Mouse (Mus musculus) common myeloid progenitor, adult 5-6 weeks (primary cell): ENCODE results near the gene Gm10643. TPM values are rescaled to one million over a fixed set of nuclear protein-coding genes. Genes with fewer than 3 reads are reported as not detected.

ENCODE experiments used
- ATAC-seq: replicated peaks from 2 replicates; pipeline ENCODE4 v1.8.0; 2016; ENCODE audit warnings: low read depth, mild to moderate bottlenecking, moderate TSS enrichment, inconsistent platforms; ENCODE audit not compliant: poor library complexity, severe bottlenecking
- total RNA-seq: library from RNA; stranded (forward); fragments of 200-1000, 187-1606 nt; gene quantifications from 2 replicates; pipeline ENCODE4 v1.2.3, GENCODE M21; 2017

Gm10643 gene
- total RNA-seq, 1 experiment from 2014 or later: 2.9 TPM

- ATAC-seq: no peak
Measured at GRCm38 (mm10) chr8:84044103-84044502, 20.8 kb downstream of the Gm10643 start.

GRCm38 (mm10) chr8:84042948-84043342 is 22.0 kb downstream of the Gm10643 start:
- no peak for ATAC-seq

DNA sequence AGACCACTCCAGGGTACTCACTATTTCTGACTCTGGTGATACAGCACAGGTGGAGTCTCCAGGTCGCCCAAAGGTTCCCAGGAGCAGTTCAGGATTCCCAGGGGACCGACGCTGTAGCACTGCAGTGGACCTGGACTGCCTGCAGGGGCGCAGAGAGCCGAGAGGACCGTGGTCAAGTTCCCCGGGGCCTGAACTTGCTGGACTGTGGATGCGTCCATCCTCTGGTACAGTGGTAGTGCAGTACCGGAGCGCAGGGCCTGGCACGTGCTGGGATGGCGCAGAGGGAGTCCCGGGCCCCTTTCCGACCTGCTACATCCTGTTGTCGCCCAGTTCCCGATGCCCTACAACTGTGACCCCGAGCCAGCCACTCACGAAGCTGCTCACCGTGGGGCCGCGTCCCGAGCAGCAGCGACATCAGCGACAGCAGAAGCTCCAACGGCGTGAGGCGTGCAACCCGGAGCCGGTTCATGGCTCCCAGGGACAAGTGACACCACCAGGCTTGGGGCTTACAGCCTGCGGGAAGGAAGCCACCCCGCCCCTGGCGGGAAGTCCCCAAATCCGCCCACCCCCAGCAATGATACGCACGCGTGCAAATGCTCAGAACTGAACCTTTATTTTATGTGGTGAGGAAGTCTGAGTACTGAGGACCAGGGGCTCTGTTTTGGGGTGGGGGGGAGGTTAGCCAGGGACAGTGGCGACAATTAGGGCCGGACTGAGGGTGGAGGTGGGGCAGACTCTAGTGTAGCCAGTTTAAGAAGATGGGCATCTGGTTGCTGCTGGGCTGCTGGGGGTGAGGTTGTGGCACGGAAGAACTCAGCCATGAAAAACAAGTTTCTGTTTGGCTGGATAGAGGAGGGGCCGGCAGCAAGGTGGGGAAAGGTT is 22.6 kb downstream of the Gm10643 start, which contains the start of gene Il27ra:
Il27ra (minus strand) TSS at position 524 of the 882 bp plus-strand sequence.
- ATAC-seq: peak; percentile 83

DNA sequence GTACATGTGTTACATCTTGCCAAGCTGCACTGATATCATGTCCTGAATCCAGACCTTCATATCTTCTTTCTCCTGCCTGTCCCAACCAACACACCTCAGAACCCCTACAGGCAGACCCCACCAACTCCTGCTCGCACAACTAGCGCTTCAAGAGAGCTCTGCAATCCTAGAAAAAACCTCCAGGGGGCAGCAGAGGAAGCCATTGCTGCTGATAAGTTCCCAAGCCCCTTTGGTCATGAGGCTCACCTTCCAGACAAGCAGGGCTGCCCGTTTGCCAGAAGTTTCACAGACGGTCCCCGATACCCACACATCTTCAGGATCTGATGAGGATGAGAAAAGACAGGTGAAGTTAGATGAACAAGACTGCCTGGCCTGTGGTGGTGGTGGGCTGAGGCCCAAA is 25.9 kb downstream of the Gm10643 start:
- ATAC-seq: peak; percentile 65

- no peak for ATAC-seq
Measured at GRCm38 (mm10) chr8:84038015-84038414, 26.9 kb downstream of the Gm10643 start.

- no peak for ATAC-seq
Measured at GRCm38 (mm10) chr8:84032777-84033176, 32.2 kb downstream of the Gm10643 start.

DNA sequence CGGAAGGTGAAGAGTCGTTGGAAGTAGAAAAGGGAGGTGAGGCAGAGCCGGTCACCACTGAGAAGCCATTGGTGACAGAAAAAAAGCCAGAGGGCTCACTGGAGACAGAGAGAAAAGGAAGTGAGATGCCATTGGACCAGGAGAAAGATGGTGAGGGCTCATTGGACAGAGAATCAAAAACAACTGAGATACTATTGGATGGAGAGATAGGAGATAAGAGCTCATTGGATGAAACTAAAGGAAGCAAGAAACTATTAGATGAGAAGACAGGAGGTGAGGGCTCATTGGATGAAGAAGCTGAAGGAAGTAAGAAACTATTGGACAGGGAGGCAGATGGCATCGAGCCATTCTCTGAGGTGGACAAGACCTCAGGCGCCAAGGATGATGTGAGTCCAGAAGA is 35.7 kb downstream of the Gm10643 start:
- no peak for ATAC-seq

GRCm38 (mm10) chr8:84027449-84027848 is 37.5 kb downstream of the Gm10643 start:
- peak; percentile 69 for ATAC-seq

DNA sequence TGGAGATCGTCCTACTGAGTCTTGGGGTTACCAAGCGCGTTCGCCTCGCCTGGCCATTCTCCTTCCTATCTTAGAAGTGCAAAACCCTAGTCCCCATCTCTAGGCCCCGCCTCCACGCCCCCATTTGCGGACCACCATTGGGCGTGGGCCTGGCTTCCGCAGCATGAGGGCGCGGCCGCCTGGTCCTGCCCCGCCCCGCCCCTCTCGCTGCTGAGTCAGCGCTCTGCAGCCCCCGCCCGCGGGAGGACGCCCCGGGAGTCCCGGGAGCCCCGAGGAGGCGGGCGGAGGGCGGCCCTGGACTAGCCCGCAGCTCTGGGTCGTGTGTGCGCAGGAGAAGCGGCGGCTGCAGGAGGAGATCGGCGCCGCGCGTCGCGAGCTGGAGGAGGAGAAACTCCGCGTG is 39.1 kb downstream of the Gm10643 start:
- peak; percentile 57 for ATAC-seq

DNA sequence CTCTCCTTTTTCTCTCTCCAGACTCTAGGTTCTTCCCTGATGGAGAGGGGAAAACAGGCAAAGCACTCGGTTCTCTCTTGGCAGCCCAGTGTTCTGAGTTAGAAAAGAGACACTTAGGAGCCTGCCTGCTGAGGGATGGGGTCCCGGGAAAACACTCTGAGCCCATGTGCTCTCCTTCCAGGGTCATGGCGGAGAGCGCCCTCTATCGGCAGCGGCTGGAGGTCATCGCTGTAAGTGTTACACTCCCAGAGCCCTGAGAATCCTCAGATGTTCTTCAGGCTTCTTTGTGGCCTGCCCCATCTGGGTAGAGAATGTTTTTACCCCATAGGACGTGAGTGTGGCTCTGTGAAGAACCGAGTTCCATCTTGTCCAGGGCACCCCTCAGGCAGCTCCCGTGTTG is 40.8 kb downstream of the Gm10643 start:
- ATAC-seq: peak; percentile 24; the same call in 1 of the 2 replicates

DNA sequence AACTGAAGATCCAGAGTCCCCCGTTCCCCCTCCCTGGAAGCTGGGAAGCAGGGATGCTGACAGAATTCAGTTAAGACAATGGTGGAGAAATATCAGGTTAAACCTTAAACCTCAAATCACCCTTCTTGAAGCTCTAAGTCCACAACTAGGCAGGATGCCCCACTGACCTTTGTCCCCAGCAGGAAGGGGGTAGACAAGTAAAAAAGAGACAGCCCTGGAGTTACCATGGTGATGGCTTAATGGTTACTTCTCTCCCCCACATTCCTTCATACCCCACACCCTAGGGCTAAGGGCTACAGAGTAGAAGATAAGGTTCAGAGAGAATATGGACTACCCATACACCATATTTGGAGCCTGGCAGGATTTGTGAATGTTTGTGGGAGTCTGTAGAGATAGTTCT is 41.3 kb downstream of the Gm10643 start:
- ATAC-seq: no peak

GRCm38 (mm10) chr8:84023085-84023484 is 41.9 kb downstream of the Gm10643 start:
- no peak for ATAC-seq

DNA sequence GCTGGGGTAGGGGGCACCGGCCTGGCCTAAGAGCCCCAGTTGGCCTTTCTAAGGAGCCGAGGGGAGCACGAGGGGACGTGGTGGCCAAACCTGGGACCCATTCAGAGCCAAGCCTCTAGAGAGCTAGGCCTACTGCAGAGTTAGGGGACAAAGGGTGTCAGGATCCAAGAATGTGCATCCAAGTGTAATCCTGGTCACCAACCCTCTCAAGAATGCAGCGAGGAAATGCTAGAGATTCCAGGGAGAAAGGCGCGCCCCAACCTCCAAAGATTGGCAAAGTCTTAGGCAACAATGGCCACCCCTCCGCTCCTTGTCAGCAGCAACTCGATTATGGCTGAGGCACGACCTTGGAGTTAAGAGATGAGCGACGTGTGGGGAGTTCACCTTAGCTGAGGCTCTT is 43.4 kb downstream of the Gm10643 start:
- no peak for ATAC-seq

GRCm38 (mm10) chr8:84021096-84021495 is 43.8 kb downstream of the Gm10643 start, which contains the start of gene Palm3:
Gene Palm3, plus strand, starts transcription at chr8:84021471.
- ATAC-seq: no peak

DNA sequence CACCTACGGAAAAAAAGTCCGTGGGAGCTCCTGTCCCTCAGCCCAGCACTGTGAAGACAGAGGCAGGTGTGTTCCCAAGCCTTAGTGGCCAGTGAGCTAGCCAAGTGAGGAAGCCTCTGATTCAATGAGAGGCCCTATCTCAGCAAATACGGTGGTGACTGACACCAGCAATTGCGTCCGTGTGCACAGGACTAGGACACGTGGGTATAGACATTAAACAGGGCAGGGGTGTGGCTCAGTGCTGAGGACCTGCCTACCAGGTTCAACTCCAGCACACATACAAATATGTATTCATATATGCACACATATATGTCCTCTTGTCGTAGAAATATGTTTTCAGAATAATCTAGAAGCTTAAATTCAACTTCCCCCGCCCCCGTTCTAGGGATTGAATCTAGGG is 45.2 kb downstream of the Gm10643 start:
- ATAC-seq: 0 out of 2 replicates have a peak, but pooled peaks have one; percentile 12

DNA sequence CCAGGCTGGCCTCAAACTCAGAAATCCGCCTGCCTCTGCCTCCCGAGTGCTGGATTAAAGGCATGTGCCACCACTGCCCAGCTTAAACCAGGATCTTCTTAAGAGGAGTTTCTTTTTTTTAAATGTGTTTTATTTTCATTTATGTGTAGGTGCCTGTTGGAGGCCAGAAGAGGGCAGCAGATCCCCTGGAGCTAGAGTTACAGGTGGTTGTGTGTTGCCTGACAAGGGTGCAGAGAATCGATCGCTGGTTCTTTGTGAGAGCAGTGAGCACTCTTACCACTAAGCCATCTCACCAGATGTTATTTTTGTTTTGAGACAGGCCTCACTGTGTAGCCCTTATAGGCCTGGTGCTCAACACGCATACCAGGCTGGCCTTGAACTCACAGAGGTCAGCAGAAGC is 49.1 kb downstream of the Gm10643 start:
- no peak for ATAC-seq

Other genes starting within 250 kb of the Gm10643 start
- 4.0 and 6.1 TPM in 2 replicates for gene Adgrl1, start 165.0 kb downstream of the Gm10643 start, total RNA-seq
- 0.05 TPM in 1 of 2 replicates, not detected in the other for gene Gm10644, start 109.9 kb downstream of the Gm10643 start, total RNA-seq
- 20.7 and 33.8 TPM in 2 replicates for gene Asf1b, start 109.6 kb downstream of the Gm10643 start, total RNA-seq
- gene Prkaca, start 92.1 kb downstream of the Gm10643 start, total RNA-seq: 26.6 and 28.1 TPM in 2 replicates
- gene Samd1, start 67.5 kb downstream of the Gm10643 start, total RNA-seq: 42.2 and 48.2 TPM in 2 replicates
- gene 1700067K01Rik, start 63.6 kb downstream of the Gm10643 start, total RNA-seq: 1.4 TPM in 1 of 2 replicates, not detected in the other
- not detected in 2 replicates for gene 2210011C24Rik, start 53.0 kb downstream of the Gm10643 start, total RNA-seq
- gene Palm3, start 43.7 kb downstream of the Gm10643 start, total RNA-seq: not detected in 2 replicates
- 5.5 and 7.5 TPM in 2 replicates for gene Il27ra, start 22.5 kb downstream of the Gm10643 start, total RNA-seq
- gene Rln3, start 20.1 kb downstream of the Gm10643 start, total RNA-seq: not detected in 2 replicates
- gene Rfx1, start 1.7 kb upstream of the Gm10643 start, total RNA-seq: 3.1 and 5.3 TPM in 2 replicates
- 10.2 and 18.9 TPM in 2 replicates for gene Dcaf15, start 39.6 kb upstream of the Gm10643 start, total RNA-seq
- gene Podnl1, start 60.9 kb upstream of the Gm10643 start, total RNA-seq: not detected in 2 replicates
- gene Cc2d1a, start 82.8 kb upstream of the Gm10643 start, total RNA-seq: 3.9 and 6.2 TPM in 2 replicates
- 1.3 and 1.7 TPM in 2 replicates for gene 4930432K21Rik, start 82.9 kb upstream of the Gm10643 start, total RNA-seq
- not detected in 2 replicates for gene Nanos3, start 120.1 kb upstream of the Gm10643 start, total RNA-seq
- gene Zswim4, start 171.9 kb upstream of the Gm10643 start, total RNA-seq: 6.9 and 8.2 TPM in 2 replicates
- gene D8Ertd738e, start 184.6 kb upstream of the Gm10643 start, total RNA-seq: 55.9 and 70.9 TPM in 2 replicates
- 11.9 and 18.7 TPM in 2 replicates for gene Mri1, start 192.2 kb upstream of the Gm10643 start, total RNA-seq
- 9.1 and 9.8 TPM in 2 replicates for gene Ccdc130, start 205.2 kb upstream of the Gm10643 start, total RNA-seq